Mouse (Mus musculus): ENCODE data around the gene Rasgef1c. TPM values are rescaled to one million over a fixed set of nuclear protein-coding genes. Genes with fewer than 3 reads are reported as not detected.

Gene Rasgef1c
- total RNA-seq, 1 experiment from 2014 or later = 0.15 TPM

- ATAC-seq (replicated peaks in 1 of 2; ENCODE audit: insufficient read depth in 1 of 2, low FRiP score in 2 of 2, low TSS enrichment in 1 of 2, low read depth in 1 of 2, poor library complexity in 2 of 2, severe bottlenecking in 2 of 2) = peak; percentile 77 to 83
These were observed 1.7 kb downstream of the Rasgef1c start for GRCm38 (mm10) chr11:49903333-49903732.

DNA sequence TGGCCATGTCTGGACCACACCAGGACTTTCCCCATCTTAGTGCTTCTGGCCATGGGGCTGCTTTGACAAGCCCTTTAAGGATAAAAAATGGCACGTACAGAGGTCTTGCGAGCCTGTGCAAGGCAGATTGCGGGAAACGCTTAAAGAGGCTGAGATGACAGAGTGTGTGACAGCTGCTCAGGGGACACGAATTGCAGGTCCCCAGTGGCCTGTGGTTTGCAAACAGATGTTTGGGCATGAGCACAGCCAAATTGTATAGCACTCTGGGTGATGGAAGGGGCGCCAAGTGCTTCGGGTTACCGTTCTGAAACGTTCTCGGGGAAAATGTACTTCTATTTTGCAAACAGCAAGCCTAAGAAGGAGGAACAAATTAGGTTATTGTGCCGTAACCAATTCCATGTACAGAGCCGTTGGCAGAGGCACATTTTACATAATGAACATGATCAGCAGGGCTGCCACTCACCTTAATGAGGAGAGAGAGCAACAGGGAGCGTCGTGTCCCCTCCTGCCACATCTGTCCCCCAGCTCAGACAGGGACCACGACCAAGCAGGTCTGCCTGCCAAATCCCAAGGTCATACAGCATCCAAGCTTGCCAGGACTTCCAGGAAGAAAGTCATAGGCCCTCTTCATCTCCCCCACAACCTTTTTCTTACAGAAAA lies 17.0 kb downstream of the Rasgef1c start:
- no peak for ATAC-seq (replicated peaks in 1 of 2; ENCODE audit: insufficient read depth in 1 of 2, low FRiP score in 2 of 2, low TSS enrichment in 1 of 2, low read depth in 1 of 2, poor library complexity in 2 of 2, severe bottlenecking in 2 of 2)

GRCm38 (mm10) chr11:49919304-49919703 lies 17.7 kb downstream of the Rasgef1c start:
- no peak for ATAC-seq (replicated peaks in 1 of 2; ENCODE audit: insufficient read depth in 1 of 2, low FRiP score in 2 of 2, low TSS enrichment in 1 of 2, low read depth in 1 of 2, poor library complexity in 2 of 2, severe bottlenecking in 2 of 2)

DNA sequence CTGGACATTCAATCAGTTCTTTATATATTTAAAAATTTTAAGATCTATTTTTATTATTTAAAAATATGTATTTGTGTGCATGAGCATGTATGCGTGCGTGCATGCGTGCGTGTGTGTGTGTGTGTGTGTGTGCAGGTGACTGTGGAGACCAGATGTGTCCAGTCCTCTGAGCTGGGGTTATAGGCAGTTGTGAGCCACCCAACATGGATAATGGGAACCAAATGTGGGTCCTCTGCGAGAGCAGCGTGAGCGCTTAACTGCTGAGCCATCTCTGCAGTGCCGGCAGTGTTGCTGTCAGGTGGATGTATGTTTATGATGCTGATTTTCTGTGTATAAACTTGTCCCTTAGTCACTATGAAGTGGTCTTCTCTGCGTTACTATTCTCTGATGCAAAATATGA lies 21.9 kb downstream of the Rasgef1c start:
- no peak for ATAC-seq (replicated peaks in 1 of 2; ENCODE audit: insufficient read depth in 1 of 2, low FRiP score in 2 of 2, low TSS enrichment in 1 of 2, low read depth in 1 of 2, poor library complexity in 2 of 2, severe bottlenecking in 2 of 2)

DNA sequence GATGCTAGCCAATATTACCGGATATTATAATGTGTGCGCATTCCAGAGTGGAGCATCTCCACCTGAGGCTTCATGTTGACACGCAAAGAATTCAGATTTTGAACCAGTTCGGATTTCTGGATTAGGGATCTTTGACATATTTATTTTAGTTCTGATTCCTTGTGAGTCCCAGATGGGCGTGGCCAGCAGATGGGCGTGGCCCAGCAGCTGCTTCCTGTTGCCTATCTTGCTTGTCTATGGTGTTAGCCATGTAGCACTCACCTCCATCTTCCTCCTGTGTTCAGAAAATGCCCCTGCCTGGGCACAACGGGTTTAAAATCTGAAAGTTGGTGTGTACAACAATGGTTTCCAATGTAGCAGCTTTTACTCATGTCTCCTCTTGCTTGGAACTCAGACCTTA lies 24.5 kb downstream of the Rasgef1c start:
- ATAC-seq (replicated peaks in 1 of 2; ENCODE audit: insufficient read depth in 1 of 2, low FRiP score in 2 of 2, low TSS enrichment in 1 of 2, low read depth in 1 of 2, poor library complexity in 2 of 2, severe bottlenecking in 2 of 2) = no peak

GRCm38 (mm10) chr11:49927169-49927568 lies 25.5 kb downstream of the Rasgef1c start:
- ATAC-seq (replicated peaks in 1 of 2; ENCODE audit: insufficient read depth in 1 of 2, low FRiP score in 2 of 2, low TSS enrichment in 1 of 2, low read depth in 1 of 2, poor library complexity in 2 of 2, severe bottlenecking in 2 of 2) = no peak

DNA sequence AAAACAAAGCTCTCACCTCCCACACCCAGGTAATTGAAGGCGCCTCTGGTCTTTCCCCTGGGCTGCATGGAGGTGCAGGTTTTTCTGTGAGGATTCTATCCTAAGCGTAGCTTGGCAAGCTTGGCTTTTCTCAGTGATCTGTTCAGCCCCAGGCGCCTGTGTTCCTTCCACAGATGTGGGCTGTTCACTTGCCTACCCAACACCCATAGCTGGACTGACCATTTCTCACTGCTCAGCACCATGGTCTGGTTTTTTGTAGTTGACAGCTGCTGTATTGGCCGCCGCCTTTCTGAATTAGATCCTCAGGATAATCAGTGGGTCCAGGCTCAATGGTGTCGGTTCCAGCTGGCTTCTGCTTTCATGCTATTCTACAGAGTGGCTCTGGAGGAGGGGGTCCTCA lies 26.0 kb downstream of the Rasgef1c start:
- no peak for ATAC-seq (replicated peaks in 1 of 2; ENCODE audit: insufficient read depth in 1 of 2, low FRiP score in 2 of 2, low TSS enrichment in 1 of 2, low read depth in 1 of 2, poor library complexity in 2 of 2, severe bottlenecking in 2 of 2)

- ATAC-seq (replicated peaks in 1 of 2; ENCODE audit: insufficient read depth in 1 of 2, low FRiP score in 2 of 2, low TSS enrichment in 1 of 2, low read depth in 1 of 2, poor library complexity in 2 of 2, severe bottlenecking in 2 of 2) = no peak; a peak in 1 of 4 replicates
These were observed 29.5 kb downstream of the Rasgef1c start for GRCm38 (mm10) chr11:49931037-49931625.

GRCm38 (mm10) chr11:49931853-49932252 lies 30.2 kb downstream of the Rasgef1c start:
- ATAC-seq (replicated peaks in 1 of 2; ENCODE audit: insufficient read depth in 1 of 2, low FRiP score in 2 of 2, low TSS enrichment in 1 of 2, low read depth in 1 of 2, poor library complexity in 2 of 2, severe bottlenecking in 2 of 2) = peak; percentile 34 to 53; a peak in 2 of 4 replicates

DNA sequence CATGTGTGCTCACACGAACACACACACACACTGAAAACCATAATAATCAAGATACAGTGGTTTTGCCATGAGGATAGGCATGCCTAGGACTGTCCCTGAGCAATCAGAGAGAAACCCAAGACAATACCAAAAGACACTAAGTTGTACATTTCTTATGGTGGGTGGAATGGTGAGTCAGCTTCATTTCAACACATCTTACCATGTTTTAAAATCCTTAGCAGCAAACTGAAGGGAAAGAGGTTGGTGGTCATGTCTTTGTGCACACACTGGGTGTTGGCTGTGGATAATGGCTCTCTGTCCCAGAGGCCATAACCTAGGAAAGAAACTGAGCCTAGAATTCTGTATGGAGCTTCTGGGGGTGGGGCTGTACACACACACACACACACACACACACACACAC lies 32.2 kb downstream of the Rasgef1c start:
- ATAC-seq (replicated peaks in 1 of 2; ENCODE audit: insufficient read depth in 1 of 2, low FRiP score in 2 of 2, low TSS enrichment in 1 of 2, low read depth in 1 of 2, poor library complexity in 2 of 2, severe bottlenecking in 2 of 2) = no peak

GRCm38 (mm10) chr11:49934322-49934721 lies 32.7 kb downstream of the Rasgef1c start:
- no peak for ATAC-seq (replicated peaks in 1 of 2; ENCODE audit: insufficient read depth in 1 of 2, low FRiP score in 2 of 2, low TSS enrichment in 1 of 2, low read depth in 1 of 2, poor library complexity in 2 of 2, severe bottlenecking in 2 of 2)

GRCm38 (mm10) chr11:49936458-49936857 lies 34.8 kb downstream of the Rasgef1c start:
- ATAC-seq (replicated peaks in 1 of 2; ENCODE audit: insufficient read depth in 1 of 2, low FRiP score in 2 of 2, low TSS enrichment in 1 of 2, low read depth in 1 of 2, poor library complexity in 2 of 2, severe bottlenecking in 2 of 2) = no peak

- no peak for ATAC-seq (replicated peaks in 1 of 2; ENCODE audit: insufficient read depth in 1 of 2, low FRiP score in 2 of 2, low TSS enrichment in 1 of 2, low read depth in 1 of 2, poor library complexity in 2 of 2, severe bottlenecking in 2 of 2)
These were observed 36.1 kb downstream of the Rasgef1c start for GRCm38 (mm10) chr11:49937779-49938178.

DNA sequence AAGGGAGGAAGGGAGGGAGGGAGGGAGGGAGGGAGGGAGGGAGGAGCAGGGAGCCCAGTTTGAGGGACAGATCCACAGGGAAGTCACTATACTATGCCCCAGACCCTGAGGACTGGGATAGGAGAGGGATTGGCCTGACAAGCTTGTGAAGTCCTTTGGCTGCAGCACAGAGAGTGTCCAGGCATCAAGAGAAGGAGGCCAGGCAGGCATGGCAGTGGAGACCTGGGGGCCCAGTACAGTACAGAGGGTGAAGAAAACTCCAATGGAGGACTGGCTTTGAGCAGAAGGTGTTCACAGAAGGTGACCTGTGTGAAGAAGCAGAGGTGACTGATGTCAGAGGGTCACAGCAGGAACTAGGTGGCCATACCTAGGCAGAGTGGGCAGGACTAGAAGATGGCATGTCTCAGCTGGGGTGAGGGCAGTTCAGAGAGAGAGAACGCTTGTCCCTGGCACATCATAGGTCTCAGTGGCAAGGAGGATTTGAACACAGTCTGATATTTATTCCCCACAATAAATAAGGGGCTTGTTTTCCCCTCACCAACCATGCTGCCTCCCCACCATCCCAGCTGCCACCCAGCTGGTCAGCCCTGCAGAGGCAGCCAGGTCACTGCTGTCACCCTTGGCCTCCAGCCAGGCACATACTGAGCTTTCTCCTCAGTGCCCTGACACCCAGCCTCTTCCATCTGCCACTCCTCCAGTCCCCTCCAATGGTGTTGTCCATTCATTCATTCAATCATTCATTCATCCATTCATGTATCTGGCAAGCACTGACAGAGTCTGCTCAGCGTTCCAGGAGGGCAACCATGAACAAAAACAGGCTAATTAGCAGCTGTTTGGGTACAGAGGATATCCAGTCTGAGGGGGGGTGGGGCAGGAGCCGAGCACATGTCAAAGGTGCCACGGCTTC lies 36.9 kb downstream of the Rasgef1c start:
- ATAC-seq (replicated peaks in 1 of 2; ENCODE audit: insufficient read depth in 1 of 2, low FRiP score in 2 of 2, low TSS enrichment in 1 of 2, low read depth in 1 of 2, poor library complexity in 2 of 2, severe bottlenecking in 2 of 2) = no peak

DNA sequence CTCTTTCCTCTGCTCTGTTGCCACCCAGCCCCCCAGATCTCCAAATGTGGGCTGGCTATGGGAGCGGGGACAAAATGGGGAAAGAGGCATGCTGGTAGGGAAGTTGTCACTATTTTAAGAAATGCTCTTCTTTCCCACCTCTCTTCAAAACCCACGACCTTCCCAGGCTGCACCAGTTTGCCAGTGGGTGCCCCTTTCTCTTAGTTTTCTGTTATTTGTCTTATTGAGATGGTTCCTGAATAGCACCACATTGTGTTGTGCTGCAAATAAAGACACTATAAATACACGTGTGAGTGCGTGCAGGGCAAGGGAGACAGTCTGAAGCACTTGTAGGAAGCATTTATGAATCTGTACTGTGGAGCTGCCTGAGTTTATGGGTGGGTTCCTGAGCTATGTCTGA lies 41.2 kb downstream of the Rasgef1c start:
- ATAC-seq (replicated peaks in 1 of 2; ENCODE audit: insufficient read depth in 1 of 2, low FRiP score in 2 of 2, low TSS enrichment in 1 of 2, low read depth in 1 of 2, poor library complexity in 2 of 2, severe bottlenecking in 2 of 2) = no peak

DNA sequence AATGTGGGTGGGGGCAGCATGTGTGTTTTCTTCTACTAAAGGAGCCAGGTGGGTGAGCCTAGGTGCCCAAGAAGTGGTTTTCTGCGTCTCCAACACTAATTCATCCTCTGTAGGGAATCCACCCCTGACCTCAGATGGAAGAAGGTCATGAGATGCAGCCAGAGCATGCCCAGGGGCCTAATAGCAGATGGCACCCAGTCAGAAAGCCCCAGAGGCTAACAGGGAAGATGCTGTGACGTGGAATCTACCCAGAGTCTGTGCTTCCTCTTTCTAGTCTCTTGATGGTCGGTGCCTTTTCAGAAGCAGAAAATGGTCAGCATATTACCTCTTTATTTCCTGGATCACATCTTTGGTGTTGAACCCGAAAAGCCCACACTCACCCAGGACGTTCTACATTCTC lies 42.3 kb downstream of the Rasgef1c start:
- no peak for ATAC-seq (replicated peaks in 1 of 2; ENCODE audit: insufficient read depth in 1 of 2, low FRiP score in 2 of 2, low TSS enrichment in 1 of 2, low read depth in 1 of 2, poor library complexity in 2 of 2, severe bottlenecking in 2 of 2)

DNA sequence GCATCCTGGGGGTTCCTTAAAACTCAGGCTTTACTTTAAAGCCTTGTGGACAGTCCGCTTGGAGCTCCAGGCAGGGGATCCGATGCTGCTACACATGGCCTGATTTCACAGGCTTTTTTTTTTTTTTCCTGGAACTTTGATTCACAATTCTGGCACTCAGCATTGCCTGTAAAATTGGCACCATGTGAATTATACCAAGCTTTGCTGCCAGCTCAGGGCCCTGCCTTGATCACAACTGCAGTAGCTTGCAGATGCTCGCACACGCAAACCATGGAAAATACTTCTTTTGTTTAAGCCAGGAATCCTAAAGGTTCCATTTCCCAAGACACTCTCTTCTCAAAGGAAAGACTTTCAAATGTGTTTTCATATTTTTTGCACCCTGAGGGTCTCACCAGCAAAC lies 44.1 kb downstream of the Rasgef1c start:
- no peak for ATAC-seq (replicated peaks in 1 of 2; ENCODE audit: insufficient read depth in 1 of 2, low FRiP score in 2 of 2, low TSS enrichment in 1 of 2, low read depth in 1 of 2, poor library complexity in 2 of 2, severe bottlenecking in 2 of 2)

GRCm38 (mm10) chr11:49949839-49950238 lies 48.2 kb downstream of the Rasgef1c start:
- no peak for ATAC-seq (replicated peaks in 1 of 2; ENCODE audit: insufficient read depth in 1 of 2, low FRiP score in 2 of 2, low TSS enrichment in 1 of 2, low read depth in 1 of 2, poor library complexity in 2 of 2, severe bottlenecking in 2 of 2)

All from hematopoietic stem cell, adult 5-6 weeks (primary cell).